Mouse (Mus musculus) lung, postnatal 0 days (tissue): ENCODE results near the gene Hsd11b2.

Source experiments
- CTCF ChIP-seq: IDR thresholded peaks from 2 replicates; pipeline ENCODE4 v1.5.1; 2016; ENCODE audit warnings: antibody characterized with exemption, mild to moderate bottlenecking
- EP300 ChIP-seq: IDR thresholded peaks from 2 replicates; pipeline ENCODE4 v1.6.1; 2016; ENCODE audit warnings: antibody characterized with exemption, mild to moderate bottlenecking, control low read depth

- TF ChIP-seq CTCF (no peak), EP300 (no peak)
Observed at GRCm38 (mm10) chr8:105562863-105563262, 44.3 kb downstream of the Hsd11b2 start.
